In the genomic region with DNA sequence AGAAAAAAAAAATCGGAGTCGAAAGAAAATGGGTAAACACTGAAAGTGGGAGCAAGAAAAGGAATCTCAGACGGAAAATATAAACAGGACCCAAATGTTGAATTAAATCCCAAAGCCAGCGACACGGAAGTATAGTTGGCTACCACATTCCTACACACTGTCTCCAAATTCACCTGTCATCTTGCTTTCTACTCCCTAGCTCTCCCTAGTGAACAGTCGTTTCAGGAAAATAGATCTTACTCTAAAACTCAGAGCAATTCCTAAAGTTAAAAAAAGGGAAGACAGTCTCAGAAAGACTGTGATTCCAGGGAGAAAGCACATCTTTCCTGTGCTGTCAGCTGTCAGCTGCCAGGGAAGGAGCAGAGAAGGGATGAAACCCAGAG, we compare ENCODE assay signal across 11 mouse cellular contexts. TPM values are rescaled to one million over a fixed set of nuclear protein-coding genes. Genes with fewer than 3 reads are reported as not detected.
DNase-seq lines count a peak whose midpoint lies in the region; ATAC-seq lines count a peak whose summit lies in the region.
"Had no signal": no experiment of that assay in that cellular context is flagged by ENCODE, and none has a peak within 500 bp of the region (broad histone marks: within the 10 kb centered on the region; RNA-seq: fewer than 3 reads in every experiment).

No protein-coding gene starts in this region.

- peak overlapping the region; percentile 30 to 39 for H3K4me3 ChIP-seq in heart, embryonic 14.5 days (ENCODE audit: control insufficient read depth in 1 of 2, insufficient read depth in 1 of 2, low read depth in 1 of 2, low read length in 2 of 2)
- H3K4me3 ChIP-seq in embryonic facial prominence, embryonic 11.5 days (ENCODE audit: low read depth, low read length), result peak overlapping the region; percentile 42
- peak overlapping the region; percentile 41 for H3K4me3 ChIP-seq in hindbrain, embryonic 14.5 days (replicated peaks; ENCODE audit: low read length)
- H3K4me3 ChIP-seq in midbrain, embryonic 12.5 days, result peak overlapping the region; percentile 49

- no peaks in the 10 kb centered on the region for H3K9me3 ChIP-seq in heart, embryonic 14.5 days (ENCODE audit: control insufficient read depth, low read length)
- no peaks in the 10 kb centered on the region for H3K9me3 ChIP-seq in embryonic facial prominence, embryonic 11.5 days (replicated peaks; ENCODE audit: control insufficient read depth, low read length)
- no peaks in the 10 kb centered on the region for H3K9me3 ChIP-seq in hindbrain, embryonic 14.5 days (ENCODE audit: control insufficient read depth, low read length)
- no peaks in the 10 kb centered on the region for H3K9me3 ChIP-seq in midbrain, embryonic 12.5 days

- intact Hi-C loops in heart, postnatal 25 days (cut with DNase I), result no loop called here

- no peak for DNase-seq in heart, postnatal 25 days (ENCODE audit: low spot score)
- peak; percentile 1 for DNase-seq in embryonic facial prominence, embryonic 11.5 days (ENCODE audit: low spot score)
- DNase-seq in hindbrain, embryonic 14.5 days (ENCODE audit: low spot score), result no peak
- no peak for DNase-seq in spleen, adult 18-20 months
- DNase-seq in layer of hippocampus, postnatal 10 days (ENCODE audit: low spot score in 2 of 2), result no peak
- no peak for DNase-seq in ovary, postnatal 36 days (ENCODE audit: low spot score)

- H3K36me3 ChIP-seq in heart, embryonic 14.5 days (ENCODE audit: control insufficient read depth, insufficient read depth, low read length), result no peaks in the 10 kb centered on the region
- H3K36me3 ChIP-seq in embryonic facial prominence, embryonic 11.5 days (replicated peaks; ENCODE audit: control insufficient read depth, insufficient read depth, low read depth, low read length), result no peaks in the 10 kb centered on the region
- H3K36me3 ChIP-seq in hindbrain, embryonic 14.5 days (replicated peaks; ENCODE audit: control insufficient read depth, insufficient read depth), result no peaks in the 10 kb centered on the region
- H3K36me3 ChIP-seq in midbrain, embryonic 12.5 days, result no peaks in the 10 kb centered on the region

- no peak overlapping the region for H3K27ac ChIP-seq in heart, embryonic 14.5 days (replicated peaks in 1 of 2; ENCODE audit: control insufficient read depth in 1 of 2, insufficient read depth in 1 of 2, low read depth in 2 of 2, low read length in 2 of 2)
- H3K27ac ChIP-seq in embryonic facial prominence, embryonic 11.5 days (replicated peaks; ENCODE audit: low read depth, low read length), result no peak overlapping the region
- H3K27ac ChIP-seq in hindbrain, embryonic 14.5 days, result no peak overlapping the region
- H3K27ac ChIP-seq in midbrain, embryonic 12.5 days (replicated peaks), result no peak overlapping the region

- H3K9ac ChIP-seq in heart, embryonic 14.5 days (ENCODE audit: low read length), result no peak overlapping the region
- no peak overlapping the region; the same call in 1 of the 2 replicates for H3K9ac ChIP-seq in embryonic facial prominence, embryonic 11.5 days (replicated peaks; ENCODE audit: low read length)
- H3K9ac ChIP-seq in hindbrain, embryonic 14.5 days, result 0 out of 2 replicates have a peak overlapping the region, but pooled peaks have one; percentile 22
- 0 out of 2 replicates have a peak overlapping the region, but pooled peaks have one; percentile 53 for H3K9ac ChIP-seq in midbrain, embryonic 12.5 days (replicated peaks)

- peak overlapping the region; percentile 83 for H3K4me2 ChIP-seq in heart, embryonic 14.5 days (ENCODE audit: low read length)
- H3K4me2 ChIP-seq in embryonic facial prominence, embryonic 11.5 days (ENCODE audit: low read depth, low read length), result peak overlapping the region; percentile 94
- peak overlapping the region; percentile 61 for H3K4me2 ChIP-seq in hindbrain, embryonic 14.5 days (replicated peaks)
- peak overlapping the region; percentile 80 for H3K4me2 ChIP-seq in midbrain, embryonic 12.5 days (replicated peaks)

- no peaks in the 10 kb centered on the region for H3K4me1 ChIP-seq in heart, embryonic 14.5 days (ENCODE audit: control insufficient read depth in 2 of 2, insufficient read depth in 2 of 2, low read length in 2 of 2)
- H3K4me1 ChIP-seq in embryonic facial prominence, embryonic 11.5 days (ENCODE audit: control insufficient read depth, insufficient read depth, low read length), result no peaks in the 10 kb centered on the region
- H3K4me1 ChIP-seq in hindbrain, embryonic 14.5 days (replicated peaks; ENCODE audit: control insufficient read depth, insufficient read depth, low read length), result no peaks in the 10 kb centered on the region
- H3K4me1 ChIP-seq in midbrain, embryonic 12.5 days, result peaks cover 3% of the 10 kb centered on the region; the same call in 1 of the 2 replicates

- no peak for ATAC-seq in heart, embryonic 14.5 days (ENCODE audit: insufficient number of reproducible peaks, insufficient read depth, low FRiP score, low read depth)
- ATAC-seq in embryonic facial prominence, embryonic 11.5 days (replicated peaks; ENCODE audit: insufficient number of reproducible peaks, low FRiP score, low TSS enrichment, low read depth), result no peak
- no peak for ATAC-seq in hindbrain, embryonic 14.5 days (ENCODE audit: low FRiP score)
- ATAC-seq in midbrain, embryonic 12.5 days (ENCODE audit: low FRiP score, low read depth), result no peak; the same call in 1 of the 2 replicates

- peaks cover 13% of the 10 kb centered on the region for H3K27me3 ChIP-seq in heart, embryonic 14.5 days (ENCODE audit: control insufficient read depth, insufficient read depth, low read length)
- H3K27me3 ChIP-seq in embryonic facial prominence, embryonic 11.5 days (ENCODE audit: control insufficient read depth, insufficient read depth, low read length), result peaks cover 10% of the 10 kb centered on the region; the same call in 1 of the 2 replicates
- no peaks in the 10 kb centered on the region for H3K27me3 ChIP-seq in hindbrain, embryonic 14.5 days (ENCODE audit: control insufficient read depth, insufficient read depth, low read length)
- H3K27me3 ChIP-seq in midbrain, embryonic 12.5 days, result peaks cover 12% of the 10 kb centered on the region; the same call in 1 of the 2 replicates

- 47% methylated on average over 6 of the region's 6 CpGs for WGBS in heart, embryonic 14.5 days
- WGBS in embryonic facial prominence, embryonic 11.5 days, result 50% methylated on average over 6 of the region's 6 CpGs
- WGBS in hindbrain, embryonic 14.5 days, result 60% methylated on average over 6 of the region's 6 CpGs
- 59% methylated on average over 6 of the region's 6 CpGs for WGBS in midbrain, embryonic 12.5 days

RNA-seq across cellular contexts. Expression of a gene that starts 0.3 kb away (rescaled TPM):
- polyA plus RNA-seq in heart, embryonic 14.5 days (2014; fragmentation: Nextera tagmentation; extraction: Ambion mirVana), result not detected in 2 replicates
- total RNA-seq in heart, postnatal 25 days (2021), result not detected
- 0.59 and 0.82 TPM in 2 replicates for polyA plus RNA-seq in embryonic facial prominence, embryonic 11.5 days (2014; fragmentation: Nextera tagmentation; extraction: Ambion mirVana)
- 6.5 and 6.7 TPM in 2 replicates for polyA plus RNA-seq in hindbrain, embryonic 14.5 days (2014; fragmentation: Nextera tagmentation; extraction: Ambion mirVana)
- 1.1 TPM in 2 replicates for polyA plus RNA-seq in midbrain, embryonic 12.5 days (2016; fragmentation: Nextera tagmentation; extraction: Ambion mirVana)
- 1 to 10 TPM; 3.8 to 5.2 TPM for total RNA-seq in layer of hippocampus, postnatal 10 days (2021)
- total RNA-seq: gastrocnemius, postnatal 36 days; monocyte, adult 5-6 weeks had no signal
- polyA plus RNA-seq: C2C12 had no signal

Comparison
In these comparisons a context has a peak if more than half of its experiments do, and no peak if none do; other contexts are left out.
1. H3K9ac ChIP-seq: peak in hindbrain, embryonic 14.5 days (single experiment) and midbrain, embryonic 12.5 days (single experiment); none in heart, embryonic 14.5 days (single experiment) and embryonic facial prominence, embryonic 11.5 days (single experiment).
2. Peak in every context shown above with its lines, with median percentiles within 50 percentile points of each other: H3K4me2 ChIP-seq and H3K4me3 ChIP-seq.